Mouse (Mus musculus): ENCODE measurements around the gene Zc3h18.

GRCm38 (mm10) chr8:122428163-122428562 lies 51.8 kb downstream of the Zc3h18 start:
- TF ChIP-seq CTCF (IDR thresholded peaks at IDR 0.05; ENCODE audit: low read depth, low read length): no peak
- no peak for TF ChIP-seq POLR2A (IDR thresholded peaks at IDR 0.05; ENCODE audit: borderline replicate concordance, low read depth, low read length)
